Mouse (Mus musculus) ES-CJ7 (cell line): Measurements from ENCODE around the gene BC004004.
A peak's percentile ranks its signal among the peaks of the same experiment; 100 is the strongest.
"Not testable (repeated sequence)": the region's sequence is repeated elsewhere in the genome, so short reads cannot be mapped to it uniquely, and the experiment has no call there.

ENCODE experiments used
- DNase-seq: peaks from one replicate; pipeline ENCODE4 v3.0.0; 2011; ENCODE audit warnings: low read depth, low spot score

Gene BC004004

GRCm38 (mm10) chr17:29260501-29260900, 8.1 kb upstream of the BC004004 start:
- DNase-seq: no peak

GRCm38 (mm10) chr17:29261603-29262258, 6.9 kb upstream of the BC004004 start:
- no peak for DNase-seq

GRCm38 (mm10) chr17:29262259-29262649, 6.3 kb upstream of the BC004004 start:
- DNase-seq: peak; percentile 59

- DNase-seq: no peak
Observed at GRCm38 (mm10) chr17:29263417-29263816, 5.2 kb upstream of the BC004004 start.

- peak; percentile 94 for DNase-seq
Observed at GRCm38 (mm10) chr17:29263840-29264633, 4.6 kb upstream of the BC004004 start, which contains the start of gene Ppil1. Gene Ppil1 (minus strand): TSS chr17:29264186.

- DNase-seq: no peak
Observed at GRCm38 (mm10) chr17:29264760-29265159, 3.8 kb upstream of the BC004004 start.

- not testable (repeated sequence) for DNase-seq
Observed at GRCm38 (mm10) chr17:29267040-29267439, 1.5 kb upstream of the BC004004 start.

- no peak for DNase-seq
Observed at GRCm38 (mm10) chr17:29267931-29268681, 482 bp upstream of the BC004004 start.

GRCm38 (mm10) chr17:29269349-29269706, 740 bp downstream of the BC004004 start:
- no peak for DNase-seq

GRCm38 (mm10) chr17:29270148-29270698, 1.6 kb downstream of the BC004004 start:
- DNase-seq: no peak

GRCm38 (mm10) chr17:29273156-29273555, 4.6 kb downstream of the BC004004 start:
- no peak for DNase-seq

- DNase-seq: no peak
Observed at GRCm38 (mm10) chr17:29273889-29274288, 5.3 kb downstream of the BC004004 start.

GRCm38 (mm10) chr17:29280422-29280821, 11.8 kb downstream of the BC004004 start:
- DNase-seq: peak; percentile 65

GRCm38 (mm10) chr17:29281541-29281940, 13.0 kb downstream of the BC004004 start:
- no peak for DNase-seq

- no peak for DNase-seq
Observed at GRCm38 (mm10) chr17:29282216-29282952, 13.8 kb downstream of the BC004004 start.

GRCm38 (mm10) chr17:29291793-29292192, 23.2 kb downstream of the BC004004 start:
- DNase-seq: no peak

GRCm38 (mm10) chr17:29292996-29293395, 24.4 kb downstream of the BC004004 start:
- no peak for DNase-seq

- no peak for DNase-seq
Observed at GRCm38 (mm10) chr17:29293807-29294605, 25.4 kb downstream of the BC004004 start.

GRCm38 (mm10) chr17:29295835-29296234, 27.2 kb downstream of the BC004004 start:
- no peak for DNase-seq

- DNase-seq: no peak
Observed at GRCm38 (mm10) chr17:29297321-29297720, 28.7 kb downstream of the BC004004 start.
